Mouse (Mus musculus): ENCODE data around the gene Tnfrsf14. TPM values are rescaled to one million over a fixed set of nuclear protein-coding genes. Genes with fewer than 3 reads are reported as not detected.

The Tnfrsf14 gene
- total RNA-seq (2015) (68.4 and 89.8 TPM in 2 replicates), total RNA-seq (2017) (58.3 and 68.2 TPM in 2 replicates)

DNA sequence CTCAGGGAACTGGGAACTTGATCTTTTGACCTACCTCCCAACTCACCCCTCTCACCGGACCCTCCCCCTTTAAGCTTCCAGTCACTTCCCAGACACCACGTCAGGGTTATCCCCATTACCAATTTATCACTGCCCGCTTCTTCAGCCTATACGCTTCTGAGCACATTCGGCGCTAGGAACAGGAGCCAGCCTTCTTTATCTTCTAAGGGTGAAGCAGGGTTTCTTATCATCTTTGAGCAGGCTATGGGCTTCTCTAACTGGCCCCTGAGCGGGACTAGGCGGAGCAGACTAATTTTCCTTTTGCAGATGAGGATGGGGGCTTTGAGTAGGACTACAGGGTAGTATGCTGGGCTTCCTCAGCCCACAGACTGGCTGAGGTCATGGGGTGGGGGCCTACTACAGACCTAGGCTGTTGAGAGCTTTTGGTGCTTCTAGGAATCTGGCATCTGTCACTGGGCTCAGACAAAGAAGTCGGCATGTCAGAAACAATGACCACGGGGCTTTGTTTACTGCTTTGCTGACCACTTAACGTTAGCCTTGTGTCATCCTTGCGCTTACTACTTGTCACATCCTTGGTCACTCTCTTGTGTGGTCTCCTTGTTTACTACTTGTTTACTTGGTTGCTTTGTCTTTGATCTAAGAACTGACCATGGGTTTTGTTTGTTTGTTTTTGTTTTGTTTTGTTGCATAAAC is at the start of gene Tnfrsf14:
Gene Tnfrsf14 (minus strand): TSS at position 169 of the 693 bp plus-strand sequence.
- ATAC-seq (replicated peaks; ENCODE audit: poor library complexity), result peak; percentile 59

DNA sequence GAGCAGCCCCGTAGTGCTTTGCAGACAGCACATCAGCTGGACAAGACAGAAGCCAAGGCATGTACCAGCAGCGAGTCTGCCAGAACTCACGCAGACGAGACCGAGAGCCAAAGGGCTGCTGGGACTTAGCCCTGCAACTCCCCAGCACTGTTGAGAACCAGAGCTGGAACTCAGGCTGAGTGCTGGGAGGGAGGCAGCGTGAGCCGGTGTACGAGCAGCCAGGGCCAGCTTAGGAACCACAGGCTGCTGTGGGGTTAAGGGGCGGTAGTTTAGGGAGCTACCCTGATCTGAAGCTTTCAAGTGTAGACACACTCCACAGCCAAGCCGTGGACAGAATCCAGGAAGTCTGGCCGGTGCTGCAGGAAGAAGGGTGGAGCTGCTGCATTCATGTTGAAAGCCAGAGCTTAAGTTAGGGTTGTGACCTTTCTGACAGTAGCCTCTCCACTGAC is 45.8 kb upstream of the Tnfrsf14 start:
- ATAC-seq (replicated peaks; ENCODE audit: poor library complexity), result no peak

DNA sequence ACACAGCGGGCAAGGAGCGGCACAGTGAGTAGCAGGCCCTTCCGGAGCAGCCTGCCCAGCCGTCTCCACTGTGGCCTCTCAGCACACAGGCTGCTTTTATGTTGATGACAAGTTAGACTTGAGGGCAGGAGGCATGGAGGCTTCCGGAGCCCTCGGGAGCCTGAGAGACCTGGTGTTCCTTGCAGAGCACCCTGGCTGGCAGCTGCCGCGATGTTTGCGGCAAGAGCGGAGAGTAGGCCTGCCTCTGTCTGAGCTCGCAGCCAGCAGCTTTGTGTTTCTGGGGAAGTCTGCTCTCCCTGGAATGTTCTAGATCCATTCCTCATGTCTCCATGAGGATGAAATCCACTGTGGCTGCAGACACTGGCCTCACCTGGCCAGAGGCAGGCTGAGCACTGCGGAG is 44.2 kb upstream of the Tnfrsf14 start:
- ATAC-seq (replicated peaks; ENCODE audit: poor library complexity), result no peak

DNA sequence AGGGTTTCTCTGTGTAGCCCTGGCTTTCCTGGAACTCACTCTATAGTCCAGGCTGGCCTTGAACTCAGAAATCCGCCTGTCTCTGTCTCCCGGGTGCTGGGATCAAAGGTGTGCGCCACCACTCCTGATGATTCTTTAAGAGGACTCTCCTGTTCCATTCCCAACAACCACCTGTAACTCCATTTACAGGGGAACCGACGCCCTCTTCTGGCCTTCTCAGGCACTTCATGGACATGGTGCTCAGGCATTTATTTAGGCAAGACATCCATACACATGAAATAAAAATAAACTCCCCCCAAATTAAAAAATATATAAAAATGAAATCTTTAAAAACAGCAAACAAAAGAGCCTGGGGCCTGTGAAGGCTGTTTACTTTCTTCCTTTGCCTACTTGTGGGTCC is 38.8 kb upstream of the Tnfrsf14 start:
- no peak for ATAC-seq (replicated peaks; ENCODE audit: poor library complexity)

DNA sequence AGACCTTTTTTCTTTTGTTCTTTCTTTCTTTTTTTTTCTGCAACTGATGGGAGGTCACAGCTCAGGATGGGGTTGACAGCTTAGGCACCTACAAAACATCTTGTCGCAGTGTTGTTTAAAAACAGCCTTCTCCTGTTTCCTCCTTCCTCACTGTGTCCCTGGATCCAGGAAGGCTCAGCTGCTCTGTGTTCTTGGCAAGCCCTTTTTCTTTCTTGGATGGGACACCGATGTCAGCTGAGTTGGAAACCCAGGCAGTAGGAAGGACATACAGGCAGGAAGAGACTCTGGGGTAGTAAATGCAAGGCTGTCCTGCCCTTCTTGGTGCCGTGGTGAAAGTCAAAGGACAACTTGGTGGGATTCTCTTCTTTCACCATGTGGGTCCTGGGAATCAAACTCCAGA is 37.5 kb upstream of the Tnfrsf14 start:
- no peak for ATAC-seq (replicated peaks; ENCODE audit: poor library complexity)

DNA sequence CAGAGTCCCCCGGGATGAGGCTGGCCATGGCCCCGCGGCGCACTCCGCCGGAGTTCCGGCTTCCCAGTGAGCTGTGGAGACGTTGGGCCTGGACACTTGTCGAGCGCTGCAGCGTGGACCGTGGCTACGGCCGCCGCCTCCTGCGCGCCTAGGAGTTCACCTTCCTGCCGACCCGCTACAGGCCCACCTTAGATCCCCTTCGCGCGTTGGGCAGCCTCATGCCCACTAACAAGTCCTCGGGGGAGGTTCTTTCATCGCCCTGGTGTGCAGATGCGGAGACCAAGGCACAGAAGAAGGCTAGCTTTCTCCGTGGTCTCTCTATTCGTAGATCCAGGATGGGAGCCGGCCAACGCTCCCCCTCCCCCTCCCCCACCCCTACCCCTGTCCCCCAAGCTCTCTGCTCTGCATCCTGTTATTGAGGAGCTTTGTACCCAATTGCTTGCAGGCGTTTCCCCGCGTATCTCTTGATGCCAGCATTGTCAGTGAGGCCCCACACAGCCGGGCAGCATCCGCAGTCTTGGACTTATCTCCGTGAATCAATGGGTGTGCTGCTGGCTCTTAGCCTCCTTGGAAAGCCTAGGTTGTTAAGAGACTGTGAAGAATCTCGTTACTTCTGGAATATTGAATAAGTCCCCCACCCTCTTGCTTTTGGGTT is 36.3 kb upstream of the Tnfrsf14 start:
- ATAC-seq (replicated peaks; ENCODE audit: poor library complexity), result peak; percentile 56

DNA sequence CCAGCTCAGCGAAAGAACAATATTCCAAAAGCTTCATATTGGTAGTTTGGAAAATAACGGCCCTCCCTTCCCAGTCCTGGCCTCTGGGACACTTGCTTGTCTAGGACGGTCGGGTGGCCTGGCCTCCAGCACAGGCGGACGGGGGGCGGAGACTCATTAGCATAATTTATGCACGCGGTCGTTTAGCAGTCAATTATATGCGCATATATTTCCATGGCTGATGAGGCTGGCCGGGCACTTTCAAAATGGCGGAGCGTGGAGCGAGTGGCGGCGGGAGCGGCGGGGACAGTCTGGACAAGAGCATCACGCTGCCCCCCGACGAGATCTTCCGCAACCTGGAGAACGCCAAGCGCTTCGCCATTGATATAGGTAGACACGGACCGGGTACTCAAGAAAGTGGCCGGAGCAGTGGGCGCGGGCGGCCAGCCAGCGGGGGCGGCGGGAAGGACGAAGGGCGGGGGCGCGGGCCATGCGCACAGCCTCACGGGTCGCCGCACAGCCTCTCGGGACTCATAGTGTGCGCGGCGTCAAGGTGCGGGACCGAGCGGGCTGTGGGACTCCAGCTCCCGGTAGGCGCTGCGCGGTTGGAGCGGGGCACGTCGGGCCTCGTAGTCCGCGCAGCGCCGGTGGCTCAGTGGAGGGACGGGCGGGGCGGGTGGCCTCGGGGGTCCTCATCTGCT is 35.7 kb upstream of the Tnfrsf14 start, which contains the start of gene Pank4:
Gene Pank4 (plus strand): TSS at position 223 of the 680 bp plus-strand sequence.
- peak; percentile 69 for ATAC-seq (replicated peaks; ENCODE audit: poor library complexity)

DNA sequence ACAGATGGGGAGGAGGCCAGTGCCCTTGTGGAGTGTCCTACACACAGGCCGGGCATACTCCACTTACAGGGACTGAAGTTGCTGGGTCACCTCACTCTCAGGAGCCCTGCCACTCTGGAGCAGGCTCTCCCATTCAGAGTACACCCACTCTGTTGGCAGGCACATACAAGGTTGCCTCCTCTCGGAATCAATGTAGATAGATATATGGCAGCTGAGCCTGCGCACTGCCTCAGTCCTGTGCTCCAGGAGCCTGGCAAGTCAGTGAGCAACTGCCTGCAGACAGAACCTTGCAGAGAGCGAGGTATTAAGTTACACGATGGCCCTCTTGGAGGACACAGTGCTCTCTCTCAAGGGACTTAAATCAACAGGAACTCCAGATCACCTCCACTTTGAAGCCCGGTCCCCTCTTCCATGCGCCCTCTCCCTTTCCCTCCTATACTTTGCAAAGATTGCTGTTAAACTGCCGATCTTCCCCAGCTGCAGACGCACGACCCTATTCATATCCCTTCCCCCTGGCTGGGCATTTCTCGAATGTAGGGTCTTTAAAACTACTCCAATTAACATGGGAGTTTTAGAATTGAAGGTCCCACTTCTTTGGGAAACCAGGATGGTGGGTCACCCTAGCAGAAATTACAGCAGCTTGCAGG is 35.0 kb upstream of the Tnfrsf14 start:
- ATAC-seq (replicated peaks; ENCODE audit: poor library complexity), result no peak

DNA sequence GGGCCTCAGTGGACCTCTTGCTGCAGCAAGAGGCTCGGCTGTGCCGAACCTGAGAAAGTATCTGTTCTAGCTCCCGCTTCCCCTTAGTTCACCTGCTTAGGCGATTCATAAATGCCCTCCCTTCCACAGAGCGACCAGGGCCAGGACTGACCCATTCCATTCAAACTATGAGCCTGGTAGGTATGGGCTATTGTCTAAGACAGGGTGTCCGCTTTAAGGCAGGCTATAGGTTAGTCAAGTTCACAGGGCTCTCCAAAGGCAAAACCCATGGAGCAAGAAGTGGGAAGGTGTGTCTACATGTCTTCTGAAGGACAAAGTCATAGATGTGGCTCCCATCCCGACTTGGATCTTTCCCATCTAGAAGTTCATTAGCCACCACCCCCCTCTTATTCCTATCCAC is 34.3 kb upstream of the Tnfrsf14 start:
- ATAC-seq (replicated peaks; ENCODE audit: poor library complexity), result no peak

DNA sequence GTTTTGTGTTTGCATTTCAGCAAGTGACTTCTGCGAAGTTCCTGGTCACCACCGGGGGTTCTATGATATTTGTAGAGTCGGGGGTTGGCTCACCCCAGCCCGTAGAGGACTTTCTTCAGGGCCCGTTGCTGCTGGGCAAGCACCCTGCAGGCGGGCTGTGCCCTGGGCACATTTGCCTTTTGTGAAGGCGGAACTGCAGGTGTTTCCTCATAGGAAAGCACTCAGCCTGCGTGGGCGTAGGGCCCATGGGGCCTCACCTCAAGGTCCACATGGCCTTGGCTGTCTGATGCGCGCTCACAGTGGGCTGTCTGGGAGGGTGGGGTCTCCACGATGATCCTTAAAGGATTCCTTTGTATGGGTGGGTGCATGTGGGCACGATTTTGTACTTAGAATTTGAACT is 33.5 kb upstream of the Tnfrsf14 start:
- peak; percentile 30 for ATAC-seq (replicated peaks; ENCODE audit: poor library complexity)

DNA sequence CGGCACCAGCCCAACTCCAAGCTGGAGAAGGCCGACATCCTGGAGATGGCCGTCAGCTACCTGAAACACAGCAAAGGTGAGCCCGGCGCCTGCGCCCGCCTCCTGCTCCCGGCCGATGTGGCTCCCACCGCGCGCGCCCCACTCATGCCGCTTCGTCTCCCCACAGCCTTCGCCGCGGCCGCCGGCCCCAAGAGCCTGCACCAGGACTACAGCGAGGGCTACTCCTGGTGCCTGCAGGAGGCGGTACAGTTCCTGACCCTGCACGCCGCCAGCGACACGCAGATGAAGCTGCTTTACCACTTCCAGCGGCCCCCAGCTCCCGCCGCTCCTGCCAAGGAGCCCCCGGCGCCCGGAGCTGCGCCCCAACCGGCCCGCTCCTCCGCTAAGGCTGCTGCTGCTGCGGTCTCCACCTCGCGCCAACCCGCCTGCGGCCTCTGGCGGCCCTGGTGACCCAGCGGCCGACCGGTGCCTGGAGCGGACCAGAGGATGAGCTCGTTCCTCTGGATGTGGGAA is 32.9 kb upstream of the Tnfrsf14 start:
- peak; percentile 20; the same call in 1 of the 2 replicates for ATAC-seq (replicated peaks; ENCODE audit: poor library complexity)

DNA sequence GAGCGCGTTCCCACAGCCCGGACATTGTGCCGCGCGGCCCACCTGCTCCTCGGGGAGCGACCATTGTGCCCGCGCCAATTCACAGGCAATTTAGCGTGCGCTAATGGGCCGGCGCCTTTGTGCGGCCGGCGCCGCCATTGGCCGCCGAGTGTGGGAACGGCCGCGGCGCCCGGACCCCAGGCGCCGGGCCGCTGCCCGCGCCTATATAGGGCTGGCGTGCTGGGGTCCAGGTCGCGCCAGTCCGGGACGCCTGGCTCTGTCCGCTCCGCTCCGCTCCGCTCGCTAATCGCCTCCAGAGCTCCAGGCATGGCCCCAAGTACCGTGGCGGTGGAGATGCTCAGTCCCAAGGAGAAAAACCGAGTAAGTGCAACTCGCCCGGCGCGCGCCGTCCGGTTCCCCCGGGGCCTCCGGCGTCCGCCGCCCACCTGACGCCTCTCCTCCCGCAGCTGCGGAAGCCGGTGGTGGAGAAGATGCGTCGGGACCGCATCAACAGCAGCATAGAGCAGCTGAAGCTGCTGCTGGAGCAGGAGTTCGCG is 32.4 kb upstream of the Tnfrsf14 start, which contains the start of gene Hes5:
Gene Hes5 (plus strand): TSS at position 234 of the 536 bp plus-strand sequence.
- ATAC-seq (replicated peaks; ENCODE audit: poor library complexity), result no peak

DNA sequence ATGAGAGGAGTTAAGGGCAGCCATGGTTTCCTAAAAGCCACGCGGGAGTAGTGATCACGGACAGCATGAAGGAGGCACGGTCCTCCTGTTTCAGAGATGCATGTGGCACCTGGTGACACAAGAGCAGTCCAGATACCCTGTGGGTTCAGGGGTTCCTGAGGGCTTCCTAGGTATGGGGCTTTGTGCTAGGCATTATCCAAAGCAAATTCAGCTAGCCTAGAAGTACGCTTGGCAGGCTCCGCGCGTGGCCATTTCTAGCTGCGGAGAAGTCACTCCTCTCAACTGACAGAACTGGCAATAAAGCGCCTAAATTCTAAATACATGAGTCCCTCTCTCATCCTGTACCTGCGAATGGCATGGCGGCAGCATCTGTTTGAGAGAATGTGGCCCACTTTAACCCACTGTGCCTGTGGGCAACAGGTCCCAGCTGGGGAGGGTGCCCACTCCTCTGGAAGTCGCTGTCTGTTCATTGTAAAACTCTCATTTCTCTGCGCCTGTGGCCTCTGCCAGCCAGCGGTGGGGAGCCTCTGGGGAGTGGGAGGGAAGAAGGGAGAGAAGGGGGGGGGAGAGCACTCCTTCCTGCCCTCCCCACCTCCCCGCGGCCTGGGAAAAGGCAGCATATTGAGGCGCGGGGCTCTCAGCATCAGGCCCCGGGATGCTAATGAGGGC is 31.8 kb upstream of the Tnfrsf14 start:
- no peak for ATAC-seq (replicated peaks; ENCODE audit: poor library complexity)

DNA sequence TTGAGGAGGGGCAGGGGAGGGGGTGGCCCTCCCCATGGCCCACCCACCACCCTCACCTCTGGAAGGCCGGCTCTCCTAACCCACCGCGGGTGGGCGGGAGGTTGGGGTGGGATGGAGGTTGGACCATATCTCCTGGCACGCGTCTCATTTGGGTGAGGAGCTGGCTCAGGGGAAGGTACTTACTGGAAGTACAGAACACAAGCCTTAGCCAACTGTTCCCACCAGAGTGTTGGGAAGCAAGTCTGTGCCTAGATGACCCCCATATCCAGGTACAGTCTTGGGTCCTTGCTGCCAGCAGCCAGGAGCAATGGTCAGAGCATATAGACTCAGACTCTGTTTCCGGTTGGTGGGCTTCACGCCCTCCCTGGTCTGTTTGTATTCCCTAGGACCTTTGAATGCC is 30.3 kb upstream of the Tnfrsf14 start:
- ATAC-seq (replicated peaks; ENCODE audit: poor library complexity), result no peak

DNA sequence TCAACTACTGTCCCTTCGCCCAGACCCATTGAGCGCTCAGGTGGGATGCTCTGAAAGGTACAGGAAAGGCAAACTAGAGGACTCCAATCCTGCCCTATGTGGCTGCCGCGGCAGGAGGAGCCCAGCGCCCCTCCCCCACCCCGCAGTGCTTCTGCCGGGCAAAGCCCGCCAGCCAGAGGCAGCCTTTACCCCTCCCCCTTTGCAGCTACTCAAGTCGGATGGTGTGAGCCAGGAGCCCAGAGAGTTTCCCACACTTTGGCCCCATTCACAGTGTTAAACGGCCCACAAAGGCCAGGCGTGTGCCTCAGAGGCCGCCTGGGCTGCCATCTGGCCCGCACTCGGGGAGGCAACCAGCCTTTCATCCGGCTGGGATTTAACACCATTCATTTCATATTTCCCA is 29.8 kb upstream of the Tnfrsf14 start:
- ATAC-seq (replicated peaks; ENCODE audit: poor library complexity), result no peak

DNA sequence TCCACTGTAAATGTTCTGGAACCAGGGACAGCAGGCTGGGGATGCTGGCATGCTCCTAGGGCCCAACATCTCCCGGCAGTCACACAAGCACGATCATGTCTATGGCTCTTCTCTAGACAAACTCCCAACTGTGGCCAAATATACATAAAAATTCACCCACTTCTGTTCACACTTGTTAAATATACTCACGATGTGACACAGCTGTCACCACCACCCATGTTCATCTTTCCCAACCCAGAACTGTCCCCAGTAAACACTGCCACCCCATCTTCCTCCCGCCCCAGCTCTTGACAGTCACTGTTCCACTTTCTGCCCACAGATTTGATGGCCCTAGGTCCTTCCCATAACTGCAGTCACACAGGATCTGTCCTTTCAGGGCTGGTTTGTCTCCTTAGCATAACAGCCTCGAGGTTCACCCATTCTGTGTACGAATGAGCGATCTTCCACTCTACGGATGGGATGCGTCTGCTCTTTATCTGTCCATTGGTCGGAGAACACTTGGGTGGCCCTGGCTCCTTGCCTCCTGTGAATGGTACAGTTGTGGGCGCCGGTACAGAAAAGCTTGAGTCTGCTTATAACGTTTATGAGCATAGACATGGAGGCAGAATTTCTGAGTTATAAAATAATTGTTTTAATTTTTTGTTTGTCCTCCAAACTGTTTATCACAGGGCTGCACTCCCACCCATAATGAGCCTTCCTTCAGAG is 29.1 kb upstream of the Tnfrsf14 start:
- ATAC-seq (replicated peaks; ENCODE audit: poor library complexity), result no peak

DNA sequence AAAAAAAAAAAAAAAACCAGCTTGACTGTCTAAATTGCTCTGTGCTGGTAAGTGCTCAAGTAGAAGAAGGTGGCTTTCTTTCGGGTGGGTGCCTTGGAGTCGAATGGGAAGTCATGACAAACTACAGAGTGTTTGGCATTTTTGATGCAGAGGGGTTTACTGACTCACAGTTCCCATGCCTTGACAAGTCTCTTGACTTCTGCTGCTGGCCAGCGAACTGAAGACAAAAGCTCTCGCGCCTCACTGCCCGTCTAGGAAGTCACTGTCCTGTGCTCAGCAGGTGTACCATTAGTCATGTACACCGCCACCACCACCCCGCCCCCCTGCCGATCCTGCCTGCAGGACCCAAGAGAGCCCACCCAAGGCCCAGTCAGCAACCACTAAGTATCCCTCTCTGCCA is 28.2 kb upstream of the Tnfrsf14 start:
- ATAC-seq (replicated peaks; ENCODE audit: poor library complexity), result no peak

DNA sequence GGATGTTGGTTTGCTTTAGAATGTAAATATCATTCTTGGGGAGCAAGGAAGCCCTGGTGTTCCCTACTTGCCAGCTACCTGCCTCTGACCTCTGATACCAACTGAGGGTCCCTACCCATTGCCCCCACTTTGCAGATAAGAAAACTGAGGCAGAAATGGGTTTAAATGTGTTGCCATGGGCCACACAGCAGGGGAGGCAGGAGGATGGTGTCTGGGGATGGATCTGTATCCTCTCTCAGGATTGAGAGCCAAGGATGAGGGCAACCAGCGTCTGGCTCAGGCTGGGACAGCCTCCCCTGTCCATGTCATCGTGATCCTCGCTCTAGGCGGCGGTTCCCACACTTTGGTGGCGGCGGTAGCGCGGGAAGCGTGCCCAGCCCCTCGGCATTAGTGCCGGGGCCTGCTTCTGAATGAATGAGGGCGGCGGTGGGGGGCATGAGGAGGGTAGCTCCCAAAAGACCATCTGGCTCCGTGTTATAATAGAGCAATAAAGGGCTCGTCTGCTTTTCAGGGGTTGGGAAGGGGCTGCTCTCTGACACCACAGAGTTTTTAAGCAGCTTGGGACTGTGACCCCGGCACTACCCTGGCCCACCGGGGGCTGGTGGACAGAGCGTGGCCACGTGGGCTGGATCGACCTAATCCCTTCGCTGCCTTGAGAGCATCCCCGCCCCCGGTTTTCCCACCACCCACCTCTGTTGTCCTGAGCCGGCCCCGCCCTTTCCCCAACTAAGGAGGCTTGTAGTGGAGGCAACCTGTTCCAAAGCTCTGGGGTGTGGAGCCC is 24.3 kb upstream of the Tnfrsf14 start:
- ATAC-seq (replicated peaks; ENCODE audit: poor library complexity), result no peak

DNA sequence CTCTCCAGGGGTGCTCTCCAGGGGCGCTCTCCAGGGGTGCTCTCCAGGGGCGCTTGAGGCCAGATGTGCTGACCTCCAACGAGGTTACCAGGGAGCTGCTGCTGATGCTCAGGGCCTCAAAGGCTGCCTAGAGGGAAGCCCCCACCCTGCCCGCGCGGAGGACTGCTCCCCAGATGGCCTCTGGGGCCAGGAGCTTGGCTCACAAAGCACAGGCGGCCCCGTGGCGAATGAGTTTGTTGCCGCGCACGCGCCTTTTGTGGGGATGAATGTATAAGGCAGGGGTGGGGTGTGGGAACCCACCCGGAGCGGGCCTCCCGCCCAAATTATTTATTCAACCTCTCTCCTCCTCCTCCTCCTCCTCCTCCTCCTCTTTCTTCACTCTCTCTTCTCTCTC is 21.2 kb upstream of the Tnfrsf14 start:
- ATAC-seq (replicated peaks; ENCODE audit: poor library complexity), result no peak

Measured in megakaryocyte progenitor cell, adult 5-6 weeks (primary cell).